Mouse (Mus musculus) embryonic facial prominence, embryonic 11.5 days (tissue): ENCODE measurements at regions not wholly inside any gene's neighbourhood (a gene's known extent, or its start where the extent isn't known, plus 50 kb on each side); places are given as distances from the start of the nearest gene placed in this dataset.
A peak's percentile ranks its signal among the peaks of the same experiment; 100 is the strongest.
"Not testable (repeated sequence)": the region's sequence is repeated elsewhere in the genome, so short reads cannot be mapped to it uniquely, and the experiment has no call there.

ENCODE experiments used
- ATAC-seq: fragments of 200-750 bp; cut with Nextera tagmentation; replicated peaks from 2 replicates; pipeline ENCODE4 v1.8.0; 2017; ENCODE audit warnings: low read depth; ENCODE audit not compliant: insufficient number of reproducible peaks, low FRiP score, low TSS enrichment
- DNase-seq: peaks from one replicate; pipeline ENCODE4 v3.0.0-alpha.2; 2015; ENCODE audit warnings: low spot score
- H3K27ac ChIP-seq: fragments of 300-500 bp; sonication (generic); replicated peaks from 2 replicates; pipeline ENCODE4 v1.5.1; 2014; ENCODE audit warnings: mild to moderate bottlenecking, low read depth, low read length, control low read depth
- H3K27me3 ChIP-seq: fragments of 300-500 bp; sonication (generic); 2 replicates; pipeline ENCODE4 v1.6.1; 2014; ENCODE audit warnings: mild to moderate bottlenecking, low read length, moderate library complexity, mixed read lengths; ENCODE audit not compliant: control insufficient read depth, insufficient read depth
- H3K36me3 ChIP-seq: fragments of 300-500 bp; sonication (generic); replicated peaks from 2 replicates; pipeline ENCODE4 v1.6.1; 2014; ENCODE audit warnings: low read depth, mild to moderate bottlenecking, low read length, moderate library complexity, mixed read lengths; ENCODE audit not compliant: control insufficient read depth, insufficient read depth
- H3K4me1 ChIP-seq: fragments of 300-500 bp; sonication (generic); 2 replicates; pipeline ENCODE4 v1.6.1; 2014; ENCODE audit warnings: low read length, mixed read lengths; ENCODE audit not compliant: control insufficient read depth, insufficient read depth
- H3K4me2 ChIP-seq: fragments of 300-500 bp; sonication (generic); 2 replicates; pipeline ENCODE4 v1.6.1; 2014; ENCODE audit warnings: low read depth, mild to moderate bottlenecking, control low read depth, low read length, moderate library complexity
- H3K4me3 ChIP-seq: fragments of 300-500 bp; sonication (generic); 2 replicates; pipeline ENCODE4 v1.5.1; 2014; ENCODE audit warnings: low read depth, low read length, control low read depth
- H3K9ac ChIP-seq: fragments of 300-500 bp; sonication (generic); replicated peaks from 2 replicates; pipeline ENCODE4 v1.6.1; 2014; ENCODE audit warnings: mild to moderate bottlenecking, control low read depth, low read length
- H3K9me3 ChIP-seq: fragments of 300-500 bp; sonication (generic); replicated peaks from 2 replicates; pipeline ENCODE4 v1.6.1; 2016; ENCODE audit warnings: mild to moderate bottlenecking, low read length, inconsistent platforms, mixed read lengths; ENCODE audit not compliant: control insufficient read depth
- WGBS: fragments of 180-500 bp; shearing (Covaris S2); extraction: QIAGEN DNeasy Blood & Tissue Kit; methylation state at CpG from one replicate; pipeline ENCODE4 v1.1.7; 2014; 5-methylcytosine and 5-hydroxymethylcytosine counted together

- Histone ChIP-seq H3K27ac (peak overlapping the region; percentile 65; the same call in 1 of the 2 replicates), H3K4me3 (peak overlapping the region; percentile 44), H3K4me2 (peak overlapping the region; percentile 58), H3K9ac (peak overlapping the region; percentile 59)
- DNase-seq, result peak; percentile 84
- H3K27me3 ChIP-seq, H3K4me1 ChIP-seq, H3K9me3 ChIP-seq, H3K36me3 ChIP-seq: not testable (repeated sequence)
- peak; percentile 98 for ATAC-seq
- 2% methylated on average over 27 of the region's 27 CpGs for WGBS
These were observed 69.9 kb upstream of the Zfp825 start for GRCm38 (mm10) chr13:74563483-74564330.

DNA sequence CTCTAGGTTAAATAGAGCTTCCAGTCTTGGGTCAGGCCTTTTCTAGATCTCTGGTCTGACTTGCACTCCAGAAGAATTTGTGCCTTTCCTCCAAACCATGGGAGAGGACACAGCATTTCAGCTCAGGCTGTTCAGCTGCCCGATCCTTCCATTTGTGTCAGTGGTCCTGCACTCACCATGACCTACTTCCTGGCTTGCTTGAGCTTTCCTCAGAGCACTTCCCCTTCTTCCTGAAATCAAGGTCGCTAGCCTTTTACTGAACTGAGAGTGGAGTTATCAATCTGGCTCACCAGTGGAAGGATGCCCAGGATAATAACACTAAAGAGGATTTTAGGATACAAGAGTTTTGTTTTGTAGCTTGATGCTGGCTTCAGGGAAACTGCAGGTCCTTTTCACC lies 70.5 kb upstream of the Zfp825 start:
- not testable (repeated sequence) for H3K27me3 ChIP-seq, H3K9me3 ChIP-seq, H3K27ac ChIP-seq, H3K36me3 ChIP-seq, H3K4me1 ChIP-seq, DNase-seq
- WGBS, result 12% methylated on average over 2 of the region's 2 CpGs
- peak overlapping the region; percentile 44 for H3K4me3 ChIP-seq
- peak; percentile 73; the same call in 1 of the 2 replicates for ATAC-seq
- peak overlapping the region; percentile 59 for H3K9ac ChIP-seq
- H3K4me2 ChIP-seq, result peak overlapping the region; percentile 58

- WGBS, result 62% methylated on average over 4 of the region's 4 CpGs
- not testable (repeated sequence) for ATAC-seq, H3K27ac ChIP-seq
These were observed 69.4 kb upstream of the Erap1 start for GRCm38 (mm10) chr13:74569967-74570366.

More at GRCm38 (mm10) chr13:74569967-74570366, 69.4 kb upstream of the Erap1 start:
- not testable (repeated sequence) for DNase-seq, H3K27me3 ChIP-seq, H3K9ac ChIP-seq, H3K4me2 ChIP-seq, H3K9me3 ChIP-seq, H3K4me3 ChIP-seq, H3K36me3 ChIP-seq, H3K4me1 ChIP-seq
